Mouse (Mus musculus): ENCODE measurements at regions not wholly inside any gene's neighbourhood (a gene's known extent, or its start where the extent isn't known, plus 50 kb on each side); places are given as distances from the start of the nearest gene placed in this dataset.
A peak's percentile ranks its signal among the peaks of the same experiment; 100 is the strongest.

DNA sequence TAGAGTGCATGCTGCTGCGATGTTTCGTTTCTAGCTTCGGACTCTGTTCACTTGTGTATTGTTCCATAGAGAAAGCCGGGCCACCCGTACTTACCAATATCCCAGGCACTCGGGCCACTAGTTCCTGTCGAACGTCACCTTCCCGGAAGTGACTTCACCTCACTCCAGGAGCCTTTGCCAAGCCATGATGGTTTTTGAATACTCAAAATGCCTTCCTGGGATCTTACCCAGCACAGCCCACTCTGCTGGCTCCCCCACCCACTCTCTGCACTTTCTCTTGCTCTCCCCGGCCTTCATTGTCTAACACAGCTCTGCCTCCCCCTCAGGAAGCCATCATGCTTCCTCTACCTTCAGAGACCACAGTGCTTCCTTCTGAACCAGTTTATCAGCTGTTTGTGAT lies 202.5 kb downstream of the Mtx2 start:
- DNase-seq, result no peak
- WGBS (ENCODE audit: insufficient replicate concordance), result 50% methylated on average over 10 of the region's 10 CpGs

DNA sequence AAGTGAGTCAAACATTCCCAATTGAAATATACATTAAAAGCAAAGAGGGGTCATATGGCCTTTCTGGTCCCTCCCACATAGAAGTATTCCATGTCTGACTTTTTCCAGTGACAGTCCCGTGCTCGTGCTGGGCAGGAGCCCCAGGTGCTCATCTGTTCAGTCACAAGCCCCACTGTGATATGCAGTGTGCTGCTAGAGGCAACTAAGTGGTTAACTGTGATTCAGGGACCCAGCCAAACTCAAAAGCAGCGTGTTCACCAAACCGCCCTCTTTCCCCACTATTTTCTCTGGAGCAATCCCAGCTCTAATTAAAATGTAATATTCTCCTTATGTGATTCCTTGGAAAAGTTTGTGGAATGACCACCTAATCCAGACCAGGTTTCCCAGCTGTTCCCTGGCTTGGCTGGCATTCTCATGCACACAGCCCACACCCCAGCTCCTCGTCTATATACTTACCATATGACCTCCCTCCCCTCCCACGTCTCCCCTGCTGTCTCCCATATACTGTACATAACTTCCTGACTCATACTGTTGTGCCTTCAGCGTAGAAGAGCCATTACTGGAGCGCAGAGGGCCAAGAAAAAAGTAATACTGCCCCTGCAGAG lies 203.6 kb downstream of the Mtx2 start:
- WGBS (ENCODE audit: insufficient replicate concordance), result 50% methylated on average over 8 of the region's 8 CpGs
- H3K9me3 ChIP-seq (replicated peaks), result no peaks in the 10 kb centered on the region
- no peaks in the 10 kb centered on the region for H3K4me1 ChIP-seq (replicated peaks)
- no peak for ATAC-seq (ENCODE audit: low read depth)
- H3K36me3 ChIP-seq, result no peaks in the 10 kb centered on the region
- no peak overlapping the region for H3K4me2 ChIP-seq
- H3K27ac ChIP-seq, result no peak overlapping the region
- no peak for DNase-seq
- no peak overlapping the region for H3K9ac ChIP-seq
- H3K27me3 ChIP-seq, result no peaks in the 10 kb centered on the region
- no peak overlapping the region for H3K4me3 ChIP-seq (replicated peaks)

More for the DNA sequence above, 202.5 kb downstream of the Mtx2 start:
- H3K4me1 ChIP-seq (replicated peaks), result no peaks in the 10 kb centered on the region
- no peaks in the 10 kb centered on the region for H3K9me3 ChIP-seq (replicated peaks)
- H3K27me3 ChIP-seq, result no peaks in the 10 kb centered on the region
- no peak overlapping the region for H3K4me2 ChIP-seq
- H3K4me3 ChIP-seq (replicated peaks), result no peak overlapping the region
- ATAC-seq (ENCODE audit: low read depth), result no peak
- no peak overlapping the region for H3K27ac ChIP-seq
- H3K9ac ChIP-seq, result no peak overlapping the region
- no peaks in the 10 kb centered on the region for H3K36me3 ChIP-seq

DNA sequence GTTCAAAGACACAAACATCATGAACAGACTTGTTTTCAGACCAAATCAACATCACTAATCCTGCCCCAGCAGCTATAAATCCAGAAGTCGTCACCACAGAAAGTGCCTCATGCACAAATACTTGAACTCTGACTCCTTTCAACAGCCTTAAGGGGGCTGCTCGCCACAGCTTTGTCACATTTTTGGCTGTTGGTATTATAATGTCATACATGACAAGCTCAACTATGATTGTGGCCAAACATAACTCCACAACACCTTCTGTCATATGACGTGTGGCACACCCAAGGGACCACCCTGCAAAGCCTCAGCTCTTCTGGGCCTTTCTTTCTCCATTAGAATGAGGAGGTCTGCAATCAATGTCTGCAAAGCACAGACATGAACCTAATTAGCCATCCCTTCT lies 209.1 kb downstream of the Mtx2 start:
- no peaks in the 10 kb centered on the region for H3K4me1 ChIP-seq (replicated peaks)
- WGBS (ENCODE audit: insufficient replicate concordance), result 44% methylated on average over 3 of the region's 3 CpGs
- H3K4me2 ChIP-seq, result no peak overlapping the region
- no peak overlapping the region for H3K9ac ChIP-seq
- no peak overlapping the region for H3K27ac ChIP-seq
- H3K4me3 ChIP-seq (replicated peaks), result no peak overlapping the region
- no peak for ATAC-seq (ENCODE audit: low read depth)
- no peaks in the 10 kb centered on the region for H3K27me3 ChIP-seq
- no peak for DNase-seq
- H3K36me3 ChIP-seq, result no peaks in the 10 kb centered on the region
- H3K9me3 ChIP-seq (replicated peaks), result no peaks in the 10 kb centered on the region

DNA sequence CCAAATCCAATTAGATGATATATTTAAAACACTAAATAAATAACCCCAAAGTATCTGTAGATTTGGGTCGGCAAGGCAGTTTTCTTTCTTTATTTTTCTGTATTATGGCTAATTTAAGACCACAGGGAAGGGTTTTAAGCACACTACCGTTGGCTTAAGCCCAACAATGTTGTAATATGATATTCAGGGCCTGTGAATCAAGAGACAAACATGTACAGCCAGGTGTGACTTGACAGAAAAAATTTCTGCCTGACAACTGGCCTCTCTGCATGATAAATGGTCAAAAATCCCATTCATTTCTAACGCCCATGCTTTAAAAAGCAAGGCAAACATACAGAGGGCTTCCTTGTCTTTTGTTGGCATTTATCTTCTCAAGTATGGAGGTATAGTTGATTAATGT lies 213.5 kb downstream of the Mtx2 start:
- WGBS (ENCODE audit: insufficient replicate concordance), result 41% methylated on average over 3 of the region's 3 CpGs
- no peak for DNase-seq
- H3K9me3 ChIP-seq (replicated peaks), result no peaks in the 10 kb centered on the region
- H3K4me2 ChIP-seq, result no peak overlapping the region
- no peak overlapping the region for H3K4me3 ChIP-seq (replicated peaks)
- ATAC-seq (ENCODE audit: low read depth), result no peak
- no peak overlapping the region for H3K27ac ChIP-seq
- H3K36me3 ChIP-seq, result no peaks in the 10 kb centered on the region
- H3K9ac ChIP-seq, result no peak overlapping the region
- no peaks in the 10 kb centered on the region for H3K4me1 ChIP-seq (replicated peaks)
- H3K27me3 ChIP-seq, result no peaks in the 10 kb centered on the region

DNA sequence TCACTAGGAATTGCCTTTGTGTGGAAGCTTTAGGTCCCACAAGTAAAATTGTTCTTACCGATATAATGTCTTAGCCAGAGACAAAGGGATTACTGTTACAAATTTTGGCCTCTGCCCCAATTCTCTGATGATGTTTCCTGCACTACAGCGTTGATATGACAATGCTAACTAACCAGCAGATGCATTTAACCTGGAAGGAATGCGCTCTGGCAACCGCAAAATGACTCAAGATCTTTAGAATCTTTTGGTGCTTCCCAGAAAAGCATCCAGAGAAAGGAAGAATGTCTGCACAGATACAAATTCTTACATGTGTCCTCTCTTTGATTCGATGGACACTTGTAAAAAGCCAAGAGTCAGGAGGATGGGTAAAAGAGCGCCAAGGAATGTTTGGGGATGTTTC lies 221.3 kb downstream of the Mtx2 start:
- no peaks in the 10 kb centered on the region for H3K36me3 ChIP-seq
- no peak overlapping the region for H3K4me3 ChIP-seq (replicated peaks)

DNA sequence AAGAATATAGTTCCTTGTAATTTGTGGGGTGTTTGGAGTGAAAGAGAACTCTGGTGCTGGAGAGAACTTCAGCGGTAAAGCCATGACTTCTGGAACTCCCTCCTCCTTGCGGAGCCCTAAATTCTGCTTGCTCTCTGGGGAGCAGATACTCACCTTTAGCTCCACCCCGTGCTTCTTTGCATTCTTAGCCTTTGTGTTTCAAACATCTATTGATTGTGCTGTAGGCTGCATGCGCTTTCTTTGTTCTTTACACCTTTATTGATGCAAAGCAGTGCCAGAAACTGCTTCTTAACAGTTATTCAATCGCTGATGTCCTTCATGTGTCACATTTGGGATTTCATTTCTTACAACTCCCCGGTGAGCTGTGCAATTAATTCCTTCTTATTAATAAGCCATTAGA lies 222.5 kb downstream of the Mtx2 start:
- H3K4me2 ChIP-seq, result no peak overlapping the region
- H3K27me3 ChIP-seq, result no peaks in the 10 kb centered on the region
- 43% methylated on average over 6 of the region's 6 CpGs for WGBS (ENCODE audit: insufficient replicate concordance)
- no peak overlapping the region for H3K27ac ChIP-seq
- H3K9me3 ChIP-seq (replicated peaks), result no peaks in the 10 kb centered on the region
- ATAC-seq (ENCODE audit: low read depth) (no peak), DNase-seq (no peak)
- H3K4me1 ChIP-seq (replicated peaks), result no peaks in the 10 kb centered on the region
- H3K9ac ChIP-seq, result no peak overlapping the region
- H3K4me3 ChIP-seq (replicated peaks), result no peak overlapping the region
- no peaks in the 10 kb centered on the region for H3K36me3 ChIP-seq

More for the DNA sequence above, 221.3 kb downstream of the Mtx2 start:
- Histone ChIP-seq H3K27ac (no peak overlapping the region), H3K4me1 (replicated peaks) (no peaks in the 10 kb centered on the region), H3K9ac (no peak overlapping the region), H3K9me3 (replicated peaks) (no peaks in the 10 kb centered on the region), H3K27me3 (no peaks in the 10 kb centered on the region), H3K4me2 (no peak overlapping the region)
- 69% methylated on average over 6 of the region's 6 CpGs for WGBS (ENCODE audit: insufficient replicate concordance)
- no peak for DNase-seq
- no peak for ATAC-seq (ENCODE audit: low read depth)

DNA sequence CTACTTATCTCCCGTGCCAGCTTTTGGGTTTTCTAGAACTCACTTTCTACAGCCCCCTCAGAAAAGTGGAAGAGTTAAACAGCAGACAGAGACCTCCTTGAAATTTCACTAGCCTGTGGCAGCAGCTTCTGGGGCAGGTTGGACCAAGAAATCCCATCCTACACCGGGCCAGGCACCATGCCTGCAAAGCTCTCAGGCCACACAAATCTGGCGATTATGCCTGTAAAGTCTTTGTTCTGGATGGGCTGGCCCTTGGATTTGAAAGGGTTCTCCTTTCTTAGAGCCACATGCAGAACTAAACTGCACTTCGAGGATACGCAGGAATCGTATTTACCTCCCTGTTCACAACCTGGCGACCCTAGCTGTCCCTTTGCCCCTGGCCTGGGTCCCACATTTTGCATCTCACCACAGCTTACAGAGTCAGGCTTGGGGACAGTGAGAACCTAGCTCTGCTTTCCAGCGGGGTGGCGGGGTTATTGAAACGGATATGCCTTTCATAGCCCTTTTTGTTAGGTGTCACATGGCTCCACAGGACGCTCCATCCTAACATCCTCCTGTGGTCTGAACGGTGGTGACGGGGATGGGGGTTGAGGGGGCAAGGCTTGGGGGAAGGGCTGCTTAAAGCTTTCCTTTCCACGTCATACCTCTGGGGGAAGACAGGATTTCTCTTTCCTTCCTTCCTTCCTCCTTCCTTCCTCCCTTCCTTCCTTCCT lies 229.0 kb downstream of the Mtx2 start:
- no peaks in the 10 kb centered on the region for H3K9me3 ChIP-seq (replicated peaks)
- ATAC-seq (ENCODE audit: low read depth) (no peak), DNase-seq (no peak)
- H3K4me1 ChIP-seq (replicated peaks), result no peaks in the 10 kb centered on the region
- no peak overlapping the region for H3K27ac ChIP-seq
- 0 out of 2 replicates have a peak, but pooled peaks cover 5% of the 10 kb centered on the region for H3K27me3 ChIP-seq
- 24% methylated on average over 14 of the region's 14 CpGs for WGBS (ENCODE audit: insufficient replicate concordance)
- 0 out of 2 replicates have a peak overlapping the region, but pooled peaks have one; percentile 18 for H3K4me3 ChIP-seq (replicated peaks)
- H3K9ac ChIP-seq, result no peak overlapping the region
- no peaks in the 10 kb centered on the region for H3K36me3 ChIP-seq
- peak overlapping the region; percentile 45 for H3K4me2 ChIP-seq

DNA sequence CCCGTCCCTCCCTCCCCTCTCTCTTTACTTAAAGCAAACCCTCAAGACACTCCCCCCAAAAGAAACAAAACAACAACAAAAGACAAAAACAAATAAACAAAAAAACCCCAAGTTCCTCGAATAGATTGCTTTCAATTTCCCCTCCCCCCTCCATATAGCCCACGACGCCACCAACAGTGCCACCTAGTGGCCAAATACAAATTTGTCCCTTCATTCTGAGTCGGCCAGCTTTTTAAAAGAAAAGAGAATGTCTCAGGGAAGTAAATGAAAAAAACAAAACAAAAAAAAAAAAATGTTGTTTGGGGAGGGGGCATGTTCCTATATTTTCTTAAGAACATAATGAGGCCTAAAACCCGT lies 229.6 kb downstream of the Mtx2 start:
- 0 out of 2 replicates have a peak, but pooled peaks cover 9% of the 10 kb centered on the region for H3K27me3 ChIP-seq
- 0 out of 2 replicates have a peak overlapping the region, but pooled peaks have one; percentile 18 for H3K4me3 ChIP-seq (replicated peaks)
- no peak overlapping the region for H3K27ac ChIP-seq
- WGBS (ENCODE audit: insufficient replicate concordance), result under 1% methylated on average over 6 of the region's 6 CpGs
- peak overlapping the region; percentile 45 for H3K4me2 ChIP-seq
- no peaks in the 10 kb centered on the region for H3K36me3 ChIP-seq
- H3K9me3 ChIP-seq (replicated peaks), result no peaks in the 10 kb centered on the region
- DNase-seq, result no peak
- H3K4me1 ChIP-seq (replicated peaks), result no peaks in the 10 kb centered on the region
- no peak overlapping the region for H3K9ac ChIP-seq
- ATAC-seq (ENCODE audit: low read depth), result no peak

DNA sequence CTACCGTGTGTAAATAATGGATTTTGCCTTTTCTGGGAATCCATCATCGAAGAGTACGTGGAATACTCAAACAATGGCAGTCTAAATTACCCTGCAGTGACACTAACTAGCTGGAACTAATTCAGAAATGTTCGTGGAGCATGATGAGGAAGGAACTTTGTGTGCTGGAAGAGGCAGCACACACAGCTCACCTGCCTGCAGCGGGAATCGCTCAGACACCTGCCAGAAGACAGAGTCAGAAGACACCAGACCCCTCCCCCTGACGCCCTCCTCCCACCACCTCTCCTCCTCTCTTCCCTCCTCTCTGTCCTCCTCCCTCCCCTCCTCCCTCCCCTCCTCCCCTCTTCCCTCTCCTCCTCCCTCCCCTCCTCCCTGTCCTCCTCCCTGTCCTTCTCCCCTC lies 235.4 kb downstream of the Mtx2 start:
- Histone ChIP-seq H3K36me3 (no peaks in the 10 kb centered on the region), H3K9ac (no peak overlapping the region), H3K27ac (no peak overlapping the region), H3K9me3 (replicated peaks) (no peaks in the 10 kb centered on the region), H3K4me2 (no peak overlapping the region), H3K4me3 (replicated peaks) (no peak overlapping the region), H3K4me1 (replicated peaks) (no peaks in the 10 kb centered on the region), H3K27me3 (0 out of 2 replicates have a peak, but pooled peaks cover 8% of the 10 kb centered on the region)
- ATAC-seq (ENCODE audit: low read depth) (no peak), DNase-seq (no peak)
- WGBS (ENCODE audit: insufficient replicate concordance), result 66% methylated on average over 7 of the region's 7 CpGs

DNA sequence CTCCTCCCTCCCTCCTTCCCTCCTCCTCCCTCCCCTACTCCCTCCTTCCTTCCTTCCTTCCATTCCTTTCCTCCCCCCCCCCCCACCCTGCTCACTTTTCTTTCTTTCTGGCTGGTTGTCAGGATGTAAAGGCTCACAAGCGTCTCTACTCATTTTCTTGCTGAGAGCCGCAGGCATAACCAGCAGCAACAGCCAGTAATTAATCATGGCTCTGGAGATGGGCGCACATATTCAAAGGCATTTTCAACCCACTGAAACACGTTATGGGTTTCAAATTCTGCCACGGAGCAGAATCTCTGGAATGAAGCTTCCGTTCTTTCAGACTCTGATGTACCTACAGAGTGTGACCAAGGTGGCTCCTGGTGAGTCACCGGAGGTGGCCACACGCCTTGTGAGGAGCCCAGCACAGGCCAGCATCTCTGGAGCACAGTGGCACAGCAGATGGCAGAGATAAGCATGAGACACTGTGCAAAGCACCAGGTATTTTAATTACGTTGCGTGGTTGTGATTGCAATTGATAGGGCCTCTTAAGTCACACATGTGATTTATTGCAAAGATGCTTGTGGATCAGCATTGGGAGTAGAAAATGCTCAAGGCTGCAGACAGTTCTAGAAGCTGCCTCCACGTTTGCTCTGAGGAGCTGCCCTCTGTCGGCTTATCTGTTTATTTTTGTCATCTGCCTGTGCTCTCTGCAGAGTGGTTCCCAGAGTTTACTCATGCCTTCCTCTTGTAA lies 236.0 kb downstream of the Mtx2 start:
- ATAC-seq (ENCODE audit: low read depth), result no peak
- WGBS (ENCODE audit: insufficient replicate concordance), result 52% methylated on average over 12 of the region's 12 CpGs
- Histone ChIP-seq H3K4me2 (no peak overlapping the region), H3K9me3 (replicated peaks) (no peaks in the 10 kb centered on the region), H3K4me3 (replicated peaks) (no peak overlapping the region), H3K27ac (no peak overlapping the region), H3K27me3 (0 out of 2 replicates have a peak, but pooled peaks cover 8% of the 10 kb centered on the region), H3K36me3 (no peaks in the 10 kb centered on the region), H3K4me1 (replicated peaks) (no peaks in the 10 kb centered on the region), H3K9ac (no peak overlapping the region)
- no peak for DNase-seq

DNA sequence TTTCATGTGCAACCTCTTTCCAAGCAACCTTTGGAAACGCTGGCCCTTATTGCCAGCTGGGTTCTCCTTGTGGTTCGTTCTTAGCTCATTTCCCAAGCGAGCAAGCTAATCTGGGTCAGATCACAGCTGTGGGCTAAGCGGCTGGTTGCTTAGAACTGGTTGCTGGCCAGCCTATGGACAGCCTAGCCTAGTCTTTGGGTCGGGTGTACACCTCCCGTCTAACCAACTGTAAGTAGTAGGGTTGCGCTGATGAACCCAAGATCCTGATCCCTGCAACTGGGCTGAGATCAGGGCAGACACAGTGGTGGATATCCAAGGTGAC lies 236.5 kb downstream of the Mtx2 start:
- H3K36me3 ChIP-seq, result no peaks in the 10 kb centered on the region
- no peak overlapping the region for H3K4me2 ChIP-seq
- no peak overlapping the region for H3K9ac ChIP-seq
- H3K4me3 ChIP-seq (replicated peaks), result no peak overlapping the region
- no peaks in the 10 kb centered on the region for H3K9me3 ChIP-seq (replicated peaks)
- 0 out of 2 replicates have a peak, but pooled peaks cover 8% of the 10 kb centered on the region for H3K27me3 ChIP-seq
- no peaks in the 10 kb centered on the region for H3K4me1 ChIP-seq (replicated peaks)
- WGBS (ENCODE audit: insufficient replicate concordance), result 67% methylated on average over 7 of the region's 7 CpGs
- no peak overlapping the region for H3K27ac ChIP-seq
- DNase-seq (no peak), ATAC-seq (ENCODE audit: low read depth) (no peak)

All from liver, embryonic 13.5 days (tissue).